Mouse (Mus musculus) neural tube, embryonic 15.5 days (tissue): ENCODE measurements around the gene Polr3h. TPM values are rescaled to one million over a fixed set of nuclear protein-coding genes. Genes with fewer than 3 reads are reported as not detected.
A peak's percentile ranks its signal among the peaks of the same experiment; 100 is the strongest.

Experiments used
- ATAC-seq: fragments of 200-750 bp; cut with Nextera tagmentation; 2 replicates; pipeline ENCODE4 v1.8.0; 2017; ENCODE audit warnings: mild to moderate bottlenecking, moderate TSS enrichment, moderate library complexity; ENCODE audit not compliant: low FRiP score
- H3K27ac ChIP-seq: fragments of 300-500 bp; sonication (generic); replicated peaks from 2 replicates; pipeline ENCODE4 v1.5.1; 2015; ENCODE audit warnings: mild to moderate bottlenecking, inconsistent platforms
- H3K27me3 ChIP-seq: fragments of 300-500 bp; sonication (generic); replicated peaks from 2 replicates; pipeline ENCODE4 v1.6.1; 2015; ENCODE audit warnings: inconsistent platforms
- H3K36me3 ChIP-seq: fragments of 300-500 bp; sonication (generic); 2 replicates; pipeline ENCODE4 v1.6.1; 2015; ENCODE audit warnings: inconsistent platforms
- H3K4me1 ChIP-seq: fragments of 300-500 bp; sonication (generic); 2 replicates; pipeline ENCODE4 v1.6.1; 2015; ENCODE audit warnings: inconsistent platforms
- H3K4me2 ChIP-seq: fragments of 300-500 bp; sonication (generic); 2 replicates; pipeline ENCODE4 v1.6.1; 2015; ENCODE audit warnings: inconsistent platforms, mild to moderate bottlenecking, moderate library complexity
- H3K4me3 ChIP-seq: fragments of 300-500 bp; sonication (generic); replicated peaks from 2 replicates; pipeline ENCODE4 v1.5.1; 2015; ENCODE audit warnings: mild to moderate bottlenecking, inconsistent platforms
- H3K9ac ChIP-seq: fragments of 300-500 bp; sonication (generic); replicated peaks from 2 replicates; pipeline ENCODE4 v1.6.1; 2015; ENCODE audit warnings: mild to moderate bottlenecking, inconsistent platforms
- H3K9me3 ChIP-seq: fragments of 300-500 bp; sonication (generic); replicated peaks from 2 replicates; pipeline ENCODE4 v1.6.1; 2016; ENCODE audit warnings: inconsistent platforms
- WGBS: fragments of 180-500 bp; shearing (Covaris S2); methylation state at CpG from one replicate; pipeline ENCODE4 v1.1.7; 2015; ENCODE audit warnings: mixed read lengths; 5-methylcytosine and 5-hydroxymethylcytosine counted together
- polyA plus RNA-seq: library from polyadenylated mRNA; unstranded; fragments of >200 nt; fragmentation: Nextera tagmentation; extraction: Ambion mirVana; gene quantifications from 2 replicates; pipeline ENCODE4 v1.2.1, GENCODE M21; 2015

The Polr3h gene
- polyA plus RNA-seq, 1 experiment from 2014 or later, result 93.2 TPM

DNA sequence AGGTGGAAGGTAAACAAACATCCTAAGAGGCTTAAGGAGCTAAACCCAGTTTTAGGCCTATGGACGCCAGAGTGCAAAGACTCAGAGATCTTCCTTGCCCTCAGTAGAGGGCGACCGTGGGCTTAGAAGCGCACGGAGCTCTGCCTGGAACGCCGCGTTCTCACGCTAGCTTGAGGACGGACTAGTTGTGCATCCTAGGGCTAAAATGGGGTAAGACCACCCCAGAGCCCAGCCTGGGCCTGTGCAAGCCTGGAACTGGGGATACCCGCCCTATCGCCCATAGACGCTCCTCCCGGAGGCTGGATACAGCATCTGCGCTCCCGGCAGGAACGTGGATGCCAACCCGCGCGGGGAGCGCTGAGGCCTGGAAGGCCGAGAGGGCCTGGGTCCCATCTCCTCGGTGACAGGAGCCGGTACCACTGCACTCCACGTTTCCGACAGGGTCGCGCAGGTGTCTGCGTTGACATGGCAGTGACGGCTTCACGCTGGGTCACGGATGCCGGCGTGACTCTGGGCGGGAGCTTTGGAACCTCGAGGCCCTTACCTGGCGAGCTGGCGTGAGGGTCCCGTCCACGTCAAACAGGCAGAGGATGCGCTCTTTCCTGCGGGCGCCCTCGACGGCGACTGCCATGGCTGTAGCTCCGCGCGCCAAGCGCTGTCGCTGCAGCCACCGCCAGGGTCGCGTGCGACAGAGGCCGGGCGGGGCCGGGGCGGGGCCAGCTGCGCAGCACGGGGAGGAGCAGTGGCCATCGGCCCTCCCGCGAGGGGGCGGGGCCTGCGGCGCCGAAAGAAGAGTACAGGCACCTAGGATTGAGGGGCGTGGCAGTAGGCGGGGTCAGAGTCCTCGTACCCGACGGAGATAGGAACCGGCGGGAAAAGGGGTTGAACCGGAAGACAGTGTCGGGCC is 34.4 kb upstream of the Polr3h start, which contains the start of gene Pmm1:
TSS of gene Pmm1 (minus strand) at position 760 of the 907 bp plus-strand sequence.
- Histone ChIP-seq H3K4me3 (peak within 1 kb of the TSS; percentile 84), H3K4me2 (peak within 1 kb of the TSS; percentile 97), H3K27ac (peak within 1 kb of the TSS; percentile 95), H3K27me3 (no peaks in the 10 kb centered on the region), H3K4me1 (peaks cover 18% of the 10 kb centered on the region), H3K9ac (peak within 1 kb of the TSS; percentile 92), H3K36me3 (peaks cover 3% of the 10 kb centered on the region), H3K9me3 (no peaks in the 10 kb centered on the region)
- WGBS, result under 1% methylated on average over 77 of the region's 77 CpGs
- peak; percentile 98 for ATAC-seq

DNA sequence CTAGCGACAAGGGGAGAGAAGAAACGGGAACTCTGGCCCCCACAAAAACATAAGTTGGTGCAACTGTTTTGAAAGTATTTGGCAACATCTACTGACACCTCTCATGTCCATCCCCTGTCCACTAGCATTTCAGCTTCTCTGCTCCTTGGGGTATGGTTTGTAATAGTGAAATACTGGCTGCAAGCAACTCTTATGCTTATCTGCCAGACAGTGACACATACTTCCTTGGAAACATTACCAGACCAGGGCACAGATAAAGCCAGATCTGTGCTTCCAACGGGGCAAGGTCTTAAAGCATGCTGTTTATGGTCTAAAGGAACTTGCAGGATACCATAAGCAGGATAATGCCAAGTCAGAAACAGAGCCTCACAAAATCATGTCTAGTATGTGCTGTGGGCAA is 32.9 kb upstream of the Polr3h start:
- H3K4me1 ChIP-seq, result peaks cover 18% of the 10 kb centered on the region
- 93% methylated on average over 3 of the region's 3 CpGs for WGBS
- no peak overlapping the region for H3K4me3 ChIP-seq
- H3K36me3 ChIP-seq, result peaks cover 18% of the 10 kb centered on the region
- ATAC-seq, result no peak
- no peak overlapping the region for H3K27ac ChIP-seq
- H3K9me3 ChIP-seq, result no peaks in the 10 kb centered on the region
- H3K9ac ChIP-seq, result no peak overlapping the region
- H3K4me2 ChIP-seq, result peak overlapping the region; percentile 97; the same call in 1 of the 2 replicates
- no peaks in the 10 kb centered on the region for H3K27me3 ChIP-seq

DNA sequence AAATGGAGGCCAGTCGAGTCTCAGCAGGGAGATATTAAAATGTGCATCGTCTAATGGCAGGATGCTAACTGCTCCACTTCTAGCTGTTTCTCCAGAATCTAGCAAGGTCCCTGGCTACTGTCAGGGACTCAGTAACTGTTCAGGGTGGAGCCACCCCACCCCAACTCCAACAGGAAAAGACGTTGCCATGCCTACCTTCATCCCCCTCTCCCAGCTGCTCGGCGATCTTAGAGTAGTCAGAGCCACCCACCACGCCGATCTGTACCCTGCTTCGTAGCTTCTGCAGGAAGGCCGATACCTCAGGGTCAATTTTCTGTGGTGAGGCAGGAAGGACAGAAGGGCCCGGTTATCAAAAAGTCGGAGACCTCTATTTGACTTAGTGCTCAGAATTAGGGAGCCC is 31.6 kb upstream of the Polr3h start:
- no peak overlapping the region for H3K4me2 ChIP-seq
- H3K4me3 ChIP-seq, result no peak overlapping the region
- peaks cover 25% of the 10 kb centered on the region for H3K36me3 ChIP-seq
- ATAC-seq, result no peak
- H3K27ac ChIP-seq, result no peak overlapping the region
- H3K4me1 ChIP-seq, result peaks cover 18% of the 10 kb centered on the region
- H3K9ac ChIP-seq, result no peak overlapping the region
- 90% methylated on average over 11 of the region's 11 CpGs for WGBS
- no peaks in the 10 kb centered on the region for H3K9me3 ChIP-seq
- H3K27me3 ChIP-seq, result no peaks in the 10 kb centered on the region

DNA sequence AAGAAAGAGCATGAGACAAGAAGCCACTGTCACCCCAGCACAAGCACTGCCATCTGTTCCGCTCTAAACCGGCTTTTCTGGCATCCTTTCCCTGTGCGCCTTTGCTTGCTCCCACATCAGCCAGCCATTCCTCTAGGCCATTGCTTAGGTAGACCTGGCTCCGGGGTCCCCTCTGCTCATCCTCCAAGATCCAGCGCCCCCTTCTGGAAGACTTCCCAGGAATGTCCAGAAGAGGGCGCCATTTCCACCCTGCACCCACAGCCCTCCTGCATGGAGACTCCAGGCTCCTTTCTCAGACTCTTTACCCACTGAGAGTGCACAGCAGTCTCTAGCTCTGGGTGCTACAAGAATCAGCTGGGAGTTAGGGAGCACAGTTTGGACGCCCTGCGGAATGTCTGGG is 30.4 kb upstream of the Polr3h start:
- Histone ChIP-seq H3K4me3 (no peak overlapping the region), H3K9ac (no peak overlapping the region), H3K4me2 (no peak overlapping the region), H3K4me1 (peaks cover 16% of the 10 kb centered on the region), H3K9me3 (no peaks in the 10 kb centered on the region), H3K27me3 (no peaks in the 10 kb centered on the region), H3K27ac (no peak overlapping the region), H3K36me3 (peaks cover 35% of the 10 kb centered on the region)
- 61% methylated on average over 8 of the region's 8 CpGs for WGBS
- ATAC-seq, result no peak

DNA sequence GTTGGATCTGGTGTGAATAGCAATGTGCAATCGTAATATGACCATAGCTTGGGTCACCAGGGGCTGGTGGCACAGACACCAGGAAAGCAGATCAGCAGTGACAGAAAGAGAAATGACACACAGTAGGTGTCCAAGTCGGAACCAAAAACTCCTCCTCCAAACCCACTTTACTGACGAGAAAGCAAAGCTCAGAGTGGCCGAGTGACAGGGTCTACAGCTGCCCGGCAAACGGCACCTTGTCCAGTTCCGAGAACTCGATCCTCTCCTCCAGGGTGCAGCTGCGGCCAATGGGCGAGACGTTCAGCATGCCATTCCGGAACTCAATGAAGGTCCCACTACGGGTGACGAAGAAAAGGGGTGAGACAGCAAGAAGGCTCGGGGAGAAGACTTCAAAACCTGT is 29.4 kb upstream of the Polr3h start:
- H3K4me3 ChIP-seq, result no peak overlapping the region
- ATAC-seq, result no peak
- no peaks in the 10 kb centered on the region for H3K27me3 ChIP-seq
- 92% methylated on average over 15 of the region's 15 CpGs for WGBS
- no peak overlapping the region for H3K4me2 ChIP-seq
- peaks cover 46% of the 10 kb centered on the region for H3K36me3 ChIP-seq
- no peak overlapping the region for H3K27ac ChIP-seq
- no peak overlapping the region for H3K9ac ChIP-seq
- no peaks in the 10 kb centered on the region for H3K9me3 ChIP-seq
- peaks cover 15% of the 10 kb centered on the region for H3K4me1 ChIP-seq

DNA sequence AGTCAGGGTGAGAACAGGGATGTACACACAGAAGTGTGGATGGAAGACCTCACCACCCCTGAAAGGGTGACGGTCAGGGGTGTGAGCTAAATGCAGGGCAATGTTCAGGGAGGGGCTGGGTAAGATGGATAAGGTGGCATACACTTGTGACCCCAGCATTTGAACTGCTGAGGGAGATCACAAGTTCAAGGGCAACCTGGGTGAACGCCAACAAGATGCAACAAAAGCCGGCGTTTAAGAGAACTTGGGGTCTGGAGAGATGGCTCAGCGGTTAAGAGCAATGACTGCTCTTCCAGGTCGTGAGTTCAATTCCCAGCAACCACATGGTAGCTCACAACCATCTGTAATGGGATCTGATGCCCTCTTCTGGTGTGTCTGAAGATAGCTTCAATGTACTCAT is 28.7 kb upstream of the Polr3h start:
- no peaks in the 10 kb centered on the region for H3K9me3 ChIP-seq
- peaks cover 53% of the 10 kb centered on the region for H3K36me3 ChIP-seq
- no peak overlapping the region for H3K27ac ChIP-seq
- no peak overlapping the region for H3K4me3 ChIP-seq
- no peak overlapping the region for H3K4me2 ChIP-seq
- peaks cover 9% of the 10 kb centered on the region for H3K4me1 ChIP-seq
- no peak overlapping the region for H3K9ac ChIP-seq
- ATAC-seq, result no peak
- no peaks in the 10 kb centered on the region for H3K27me3 ChIP-seq
- 95% methylated on average over 6 of the region's 6 CpGs for WGBS

DNA sequence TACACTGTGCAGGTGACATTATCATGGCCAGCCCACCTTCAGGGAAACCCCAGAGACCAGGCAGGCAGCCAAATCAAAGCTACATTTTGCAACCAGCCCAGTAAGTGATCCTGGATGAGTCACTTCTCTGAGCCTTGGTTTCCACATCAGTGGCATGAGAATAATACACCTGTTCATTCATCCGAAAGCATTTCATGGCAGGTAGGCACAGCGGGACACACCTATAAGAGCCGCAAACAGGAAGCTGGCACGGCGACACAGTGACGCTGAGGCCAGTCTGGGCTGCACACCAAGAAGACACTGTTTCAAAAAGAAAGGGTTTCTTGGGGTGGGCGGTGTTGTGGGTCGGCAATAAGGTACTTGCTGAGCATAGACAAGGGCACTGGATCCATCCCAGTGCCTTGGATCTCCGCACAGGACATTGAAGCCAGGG is 28.1 kb upstream of the Polr3h start:
- Histone ChIP-seq H3K9me3 (no peaks in the 10 kb centered on the region), H3K36me3 (peaks cover 58% of the 10 kb centered on the region), H3K4me3 (no peak overlapping the region), H3K4me2 (no peak overlapping the region), H3K4me1 (peaks cover 4% of the 10 kb centered on the region), H3K9ac (no peak overlapping the region), H3K27ac (no peak overlapping the region), H3K27me3 (no peaks in the 10 kb centered on the region)
- 96% methylated on average over 9 of the region's 9 CpGs for WGBS
- no peak for ATAC-seq

DNA sequence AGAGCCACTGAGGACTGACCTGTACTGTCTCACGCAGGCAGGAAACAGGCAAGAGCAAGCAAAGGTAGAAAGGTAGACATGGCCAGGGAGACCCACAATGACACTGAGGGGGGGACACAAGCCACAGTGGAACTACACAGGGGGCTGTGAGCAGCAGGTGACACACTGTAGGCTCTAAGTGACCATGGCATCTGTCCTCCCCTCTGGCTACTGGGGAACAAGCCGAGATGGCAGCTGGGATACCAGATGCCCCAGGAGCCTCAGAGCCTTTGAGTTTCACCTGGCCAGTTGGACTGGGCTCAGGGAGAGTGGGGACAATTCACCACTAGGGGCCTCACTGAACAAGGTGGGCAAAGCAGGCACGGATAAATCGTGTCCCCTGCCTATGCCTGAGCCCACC is 26.3 kb upstream of the Polr3h start:
- ATAC-seq, result no peak
- H3K9ac ChIP-seq, result no peak overlapping the region
- no peak overlapping the region for H3K4me3 ChIP-seq
- peaks cover 75% of the 10 kb centered on the region for H3K36me3 ChIP-seq
- H3K27ac ChIP-seq, result no peak overlapping the region
- H3K27me3 ChIP-seq, result no peaks in the 10 kb centered on the region
- H3K4me2 ChIP-seq, result no peak overlapping the region
- H3K4me1 ChIP-seq, result no peaks in the 10 kb centered on the region
- 85% methylated on average over 4 of the region's 4 CpGs for WGBS
- H3K9me3 ChIP-seq, result no peaks in the 10 kb centered on the region

DNA sequence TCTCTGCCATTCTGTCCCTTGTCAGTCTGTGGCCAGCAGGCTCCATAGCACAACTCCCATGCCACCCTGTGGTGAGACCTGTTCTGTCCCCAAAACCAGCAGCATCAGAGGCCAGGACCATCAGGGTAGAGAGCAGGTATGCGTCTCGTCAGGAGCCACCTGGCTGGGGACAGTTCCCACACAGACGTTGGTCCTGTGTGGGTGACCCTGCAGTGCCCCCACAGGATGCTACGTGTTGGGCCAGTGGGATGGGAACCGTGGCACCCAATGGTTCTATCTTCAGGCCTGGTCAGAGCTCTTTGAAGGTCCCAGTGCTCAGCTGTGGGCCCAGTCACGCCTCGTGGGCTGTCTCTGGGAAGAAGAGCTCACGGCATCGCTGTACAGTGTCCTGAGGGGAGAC is 25.1 kb upstream of the Polr3h start:
- 88% methylated on average over 9 of the region's 9 CpGs for WGBS
- Histone ChIP-seq H3K4me2 (no peak overlapping the region), H3K4me1 (no peaks in the 10 kb centered on the region), H3K27ac (no peak overlapping the region), H3K36me3 (peaks cover 87% of the 10 kb centered on the region), H3K27me3 (no peaks in the 10 kb centered on the region), H3K9me3 (no peaks in the 10 kb centered on the region), H3K9ac (no peak overlapping the region), H3K4me3 (no peak overlapping the region)
- no peak for ATAC-seq

DNA sequence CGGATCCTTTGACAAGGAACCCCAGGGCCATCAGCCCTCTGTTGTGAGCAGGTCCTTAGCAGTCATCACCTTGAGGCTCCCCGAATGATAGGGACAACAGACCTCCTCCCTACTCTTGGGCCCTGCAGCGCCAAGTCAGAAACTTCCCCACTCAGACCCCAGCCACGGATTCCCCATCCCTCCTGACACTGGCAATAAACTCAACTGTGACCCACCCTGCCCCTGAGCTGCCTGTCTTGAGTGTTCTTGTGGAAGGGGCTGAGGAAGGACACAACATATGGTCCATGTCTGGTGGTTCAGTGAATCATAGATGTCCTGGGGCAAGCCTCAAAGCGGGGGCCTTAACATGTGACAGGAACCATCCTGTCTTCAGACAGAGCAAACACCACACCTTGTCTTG is 24.7 kb upstream of the Polr3h start:
- H3K36me3 ChIP-seq, result peaks cover 90% of the 10 kb centered on the region
- 88% methylated on average over 5 of the region's 5 CpGs for WGBS

DNA sequence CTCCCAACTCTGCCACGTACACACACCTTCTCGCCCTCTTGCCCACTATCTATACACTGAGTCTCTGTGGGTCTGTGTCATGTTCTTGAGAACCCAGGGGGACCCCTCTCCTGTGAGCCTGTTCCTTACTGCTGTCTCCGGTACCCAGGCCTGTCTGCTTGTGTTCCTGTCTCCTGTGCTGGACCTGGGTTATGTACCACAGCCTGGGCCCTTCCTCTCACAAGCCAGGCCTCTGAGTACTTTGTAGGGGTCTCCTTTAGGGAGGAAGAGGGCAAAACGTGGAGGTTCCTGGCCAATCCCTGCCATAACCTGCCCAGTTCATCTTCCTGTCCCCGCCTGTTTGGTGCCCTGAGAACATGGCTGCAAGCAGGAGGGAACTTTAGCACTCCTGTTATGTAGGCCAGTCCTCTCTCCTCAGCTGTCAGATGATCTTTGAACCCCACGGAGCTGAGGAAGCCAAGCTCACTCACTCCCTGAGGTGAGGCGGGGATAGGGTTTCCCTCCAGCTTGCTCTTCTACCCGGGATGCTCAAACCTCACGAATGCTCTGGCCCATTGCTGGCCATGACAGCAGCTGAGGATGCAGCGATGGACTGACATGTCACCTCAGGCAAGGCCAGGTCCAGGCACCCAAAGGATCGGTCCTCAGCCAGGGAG is 23.6 kb upstream of the Polr3h start:
- H3K4me2 ChIP-seq, result no peak overlapping the region
- no peak overlapping the region for H3K27ac ChIP-seq
- 77% methylated on average over 11 of the region's 11 CpGs for WGBS
- no peak overlapping the region for H3K4me3 ChIP-seq
- no peaks in the 10 kb centered on the region for H3K9me3 ChIP-seq
- no peaks in the 10 kb centered on the region for H3K27me3 ChIP-seq
- no peaks in the 10 kb centered on the region for H3K4me1 ChIP-seq
- no peak for ATAC-seq
- H3K9ac ChIP-seq, result no peak overlapping the region
- H3K36me3 ChIP-seq, result peaks cover 78% of the 10 kb centered on the region

More for the DNA sequence above, 24.7 kb upstream of the Polr3h start:
- no peak for ATAC-seq
- no peaks in the 10 kb centered on the region for H3K9me3 ChIP-seq
- no peaks in the 10 kb centered on the region for H3K4me1 ChIP-seq
- no peak overlapping the region for H3K4me3 ChIP-seq
- H3K4me2 ChIP-seq, result no peak overlapping the region
- H3K27me3 ChIP-seq, result no peaks in the 10 kb centered on the region
- H3K27ac ChIP-seq, result no peak overlapping the region
- no peak overlapping the region for H3K9ac ChIP-seq

DNA sequence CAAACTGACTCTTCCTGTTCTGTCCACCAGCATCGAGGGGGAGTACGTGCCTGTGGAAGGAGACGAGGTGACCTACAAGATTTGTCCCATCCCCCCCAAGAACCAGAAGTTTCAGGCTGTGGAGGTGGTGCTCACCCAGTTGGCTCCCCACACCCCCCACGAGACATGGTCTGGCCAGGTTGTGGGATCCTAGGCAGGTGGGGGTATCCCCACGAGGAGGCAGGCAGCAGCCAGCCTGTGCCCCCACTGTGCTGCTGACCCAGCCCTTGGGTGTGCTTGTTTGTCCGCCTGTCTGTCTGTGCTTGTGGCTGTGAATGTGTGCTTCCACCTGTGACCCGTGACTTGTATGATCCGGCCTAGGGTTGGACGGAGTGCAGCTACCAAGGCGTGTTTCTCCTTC is 23.0 kb upstream of the Polr3h start:
- Histone ChIP-seq H3K9me3 (no peaks in the 10 kb centered on the region), H3K36me3 (peaks cover 73% of the 10 kb centered on the region), H3K4me3 (no peak overlapping the region), H3K9ac (no peak overlapping the region), H3K4me2 (no peak overlapping the region), H3K27me3 (no peaks in the 10 kb centered on the region), H3K4me1 (no peaks in the 10 kb centered on the region), H3K27ac (no peak overlapping the region)
- WGBS, result 87% methylated on average over 10 of the region's 10 CpGs
- ATAC-seq, result no peak
